Mouse (Mus musculus): Measurements from ENCODE around the gene Cuedc1. TPM values are rescaled to one million over a fixed set of nuclear protein-coding genes. Genes with fewer than 3 reads are reported as not detected.

The Cuedc1 gene
- polyA plus RNA-seq, 1 experiment from 2014 or later: 17.0 TPM

DNA sequence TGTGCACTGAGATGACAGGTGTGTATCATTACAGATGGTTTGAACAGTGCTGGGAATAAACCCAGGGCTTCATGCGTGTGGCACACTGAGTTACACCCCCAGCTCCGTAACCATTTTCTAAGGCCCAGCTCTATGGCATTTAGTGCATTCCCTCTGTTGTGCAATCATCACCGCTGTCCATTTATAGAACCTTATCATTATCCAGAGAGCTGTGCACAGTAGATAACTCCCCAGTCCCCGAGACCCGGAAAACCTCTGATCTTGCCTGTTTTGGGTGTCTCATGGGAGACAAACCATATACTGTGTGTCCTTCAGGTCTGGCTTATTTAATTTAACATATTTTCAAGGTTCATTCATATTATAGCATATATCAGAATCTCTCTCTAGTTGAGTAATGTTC lies 49.5 kb downstream of the Cuedc1 start:
- H3K27ac ChIP-seq (ENCODE audit: low read depth, low read length): no peak overlapping the region
- no peak for ATAC-seq (ENCODE audit: low FRiP score)
- H3K9me3 ChIP-seq (ENCODE audit: control insufficient read depth, low read length): no peaks in the 10 kb centered on the region

DNA sequence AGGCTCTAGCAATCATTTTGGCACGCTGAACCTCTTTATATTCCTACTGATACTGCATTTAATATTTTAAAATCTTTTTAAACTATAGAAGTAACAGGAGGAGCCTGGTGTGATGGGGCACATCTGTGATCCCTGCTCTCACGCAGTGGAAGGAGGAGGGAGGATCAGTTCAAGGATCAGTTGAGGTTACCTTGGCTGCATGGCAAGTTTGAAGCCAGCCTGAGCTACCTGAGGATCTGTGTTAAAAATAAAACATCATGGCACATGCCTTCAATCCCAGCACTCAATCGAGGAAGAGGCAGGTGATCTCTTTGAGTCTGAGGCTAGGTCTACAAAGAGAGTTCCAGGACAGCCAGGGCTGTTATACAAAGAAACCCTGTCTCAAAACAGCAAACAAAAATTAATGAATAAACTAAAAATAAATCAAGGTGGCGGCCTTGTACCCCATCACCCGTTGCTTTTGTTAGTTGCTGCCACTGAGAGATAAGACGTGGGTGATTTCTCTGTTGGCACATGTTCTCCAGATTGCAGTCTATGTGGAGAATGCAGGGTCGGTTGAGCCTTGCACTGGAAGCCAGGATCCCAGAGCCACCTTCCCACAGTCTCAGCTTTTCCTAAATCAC lies 50.3 kb downstream of the Cuedc1 start:
- 59% methylated on average over 7 of the region's 7 CpGs for WGBS
- H3K9me3 ChIP-seq (ENCODE audit: control insufficient read depth, low read length): no peaks in the 10 kb centered on the region
- peaks cover 45% of the 10 kb centered on the region for H3K4me1 ChIP-seq (ENCODE audit: control insufficient read depth, insufficient read depth, low read length)
- H3K4me3 ChIP-seq (ENCODE audit: low read depth, low read length): no peak overlapping the region
- H3K4me2 ChIP-seq: no peak overlapping the region
- no peaks in the 10 kb centered on the region for H3K27me3 ChIP-seq (ENCODE audit: control insufficient read depth, insufficient read depth, low read length)
- H3K27ac ChIP-seq (ENCODE audit: low read depth, low read length): peak overlapping the region; percentile 61; the same call in 1 of the 2 replicates
- DNase-seq (ENCODE audit: low spot score, missing footprints): no peak
- peak overlapping the region; percentile 24; the same call in 1 of the 2 replicates for H3K9ac ChIP-seq (ENCODE audit: low read length)
- no peak for ATAC-seq (ENCODE audit: low FRiP score)
- no peaks in the 10 kb centered on the region; the same call in 1 of the 2 replicates for H3K36me3 ChIP-seq (ENCODE audit: control insufficient read depth, insufficient read depth, low read length)

More for the DNA sequence above, 49.5 kb downstream of the Cuedc1 start:
- Histone ChIP-seq H3K4me2 (no peak overlapping the region), H3K4me1 (ENCODE audit: control insufficient read depth, insufficient read depth, low read length) (peaks cover 42% of the 10 kb centered on the region), H3K4me3 (ENCODE audit: low read depth, low read length) (no peak overlapping the region), H3K27me3 (ENCODE audit: control insufficient read depth, insufficient read depth, low read length) (no peaks in the 10 kb centered on the region), H3K36me3 (ENCODE audit: control insufficient read depth, insufficient read depth, low read length) (no peaks in the 10 kb centered on the region; the same call in 1 of the 2 replicates), H3K9ac (ENCODE audit: low read length) (no peak overlapping the region)
- WGBS: 91% methylated on average over 5 of the region's 5 CpGs
- DNase-seq (ENCODE audit: low spot score, missing footprints): no peak

DNA sequence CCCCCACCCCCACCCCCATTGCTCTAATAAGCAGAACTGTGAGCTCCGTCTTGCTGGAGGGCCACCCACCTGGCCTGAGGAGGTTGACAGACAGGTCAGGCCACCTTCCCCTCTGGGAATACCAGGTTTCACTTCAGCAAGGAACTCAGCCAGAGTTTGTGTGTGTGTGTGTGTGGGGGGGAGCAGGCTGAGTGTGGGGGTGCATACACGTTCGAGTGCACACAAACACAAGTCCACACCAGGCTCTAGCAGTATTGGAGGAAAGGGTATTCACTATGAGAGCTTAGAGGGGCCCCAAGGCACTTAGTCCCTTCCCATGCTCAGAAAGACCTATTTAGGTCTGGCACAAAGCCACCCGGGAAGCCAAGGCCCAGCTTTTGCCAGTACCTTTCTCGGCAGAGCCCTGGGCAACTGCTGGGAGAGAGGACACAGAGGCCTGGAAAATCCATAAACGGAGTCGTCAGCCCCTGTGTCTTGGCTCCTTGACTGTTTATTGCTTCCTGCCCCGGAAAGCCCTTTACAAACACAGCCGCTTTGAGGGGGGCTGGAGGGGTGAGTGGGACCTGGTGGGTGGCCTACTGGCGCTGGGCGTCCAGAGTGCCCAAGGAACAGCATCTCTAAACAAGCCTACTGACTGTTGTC lies 50.9 kb downstream of the Cuedc1 start:
- H3K36me3 ChIP-seq (ENCODE audit: control insufficient read depth, insufficient read depth, low read length): no peaks in the 10 kb centered on the region
- ATAC-seq (ENCODE audit: low FRiP score) (peak; percentile 17; the same call in 1 of the 2 replicates), DNase-seq (ENCODE audit: low spot score, missing footprints) (peak; percentile 92)
- H3K4me3 ChIP-seq (ENCODE audit: low read depth, low read length): no peak overlapping the region
- H3K9me3 ChIP-seq (ENCODE audit: control insufficient read depth, low read length): no peaks in the 10 kb centered on the region
- peak overlapping the region; percentile 61; the same call in 1 of the 2 replicates for H3K27ac ChIP-seq (ENCODE audit: low read depth, low read length)
- no peaks in the 10 kb centered on the region for H3K27me3 ChIP-seq (ENCODE audit: control insufficient read depth, insufficient read depth, low read length)
- 6% methylated on average over 11 of the region's 11 CpGs for WGBS
- peaks cover 45% of the 10 kb centered on the region for H3K4me1 ChIP-seq (ENCODE audit: control insufficient read depth, insufficient read depth, low read length)
- peak overlapping the region; percentile 3; the same call in 1 of the 2 replicates for H3K4me2 ChIP-seq
- H3K9ac ChIP-seq (ENCODE audit: low read length): peak overlapping the region; percentile 24; the same call in 1 of the 2 replicates

DNA sequence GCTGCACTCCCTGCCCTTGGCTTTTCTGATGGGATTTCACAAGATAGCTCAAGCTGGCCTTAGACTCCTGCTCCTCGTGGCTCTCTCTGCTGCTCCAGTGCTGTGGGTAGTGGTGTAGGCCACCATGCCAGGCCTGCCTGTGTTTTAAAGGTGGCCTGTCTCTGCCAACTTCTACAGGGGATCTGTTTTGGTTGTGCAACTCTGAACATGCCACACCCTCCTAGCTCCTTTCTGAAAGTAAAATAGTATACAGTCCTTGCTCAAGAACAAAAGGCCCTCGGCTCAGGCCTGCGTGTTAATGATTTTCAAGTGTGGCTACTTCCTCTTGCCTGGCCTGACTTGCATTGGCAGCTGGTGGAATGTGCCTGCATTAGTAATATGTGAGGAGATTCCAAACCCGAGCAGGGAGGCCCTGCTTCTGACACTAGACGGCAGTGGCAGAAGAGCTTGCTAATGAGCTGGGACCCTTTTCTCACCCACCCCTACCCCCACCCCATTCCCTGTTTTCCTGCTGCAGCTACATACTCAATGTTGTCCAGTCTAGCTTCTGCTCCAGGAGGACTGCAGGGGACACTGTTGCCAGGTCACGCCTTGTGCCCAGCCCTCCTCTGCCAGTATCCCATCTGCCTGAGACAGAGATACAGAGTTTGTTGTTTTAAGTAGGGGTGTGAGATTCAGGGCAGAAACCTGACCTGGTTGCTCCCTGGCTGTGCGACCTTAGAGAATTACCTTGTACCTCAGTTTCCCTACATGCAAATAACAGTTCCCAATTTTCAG lies 53.7 kb downstream of the Cuedc1 start:
- Histone ChIP-seq H3K4me3 (ENCODE audit: low read depth, low read length) (no peak overlapping the region), H3K4me1 (ENCODE audit: control insufficient read depth, insufficient read depth, low read length) (peaks cover 52% of the 10 kb centered on the region), H3K4me2 (no peak overlapping the region), H3K9me3 (ENCODE audit: control insufficient read depth, low read length) (no peaks in the 10 kb centered on the region), H3K27me3 (ENCODE audit: control insufficient read depth, insufficient read depth, low read length) (no peaks in the 10 kb centered on the region), H3K36me3 (ENCODE audit: control insufficient read depth, insufficient read depth, low read length) (no peaks in the 10 kb centered on the region), H3K27ac (ENCODE audit: low read depth, low read length) (peak overlapping the region; percentile 12; the same call in 1 of the 2 replicates), H3K9ac (ENCODE audit: low read length) (peak overlapping the region; percentile 6)
- ATAC-seq (ENCODE audit: low FRiP score) (no peak), DNase-seq (ENCODE audit: low spot score, missing footprints) (no peak)
- 40% methylated on average over 7 of the region's 7 CpGs for WGBS

DNA sequence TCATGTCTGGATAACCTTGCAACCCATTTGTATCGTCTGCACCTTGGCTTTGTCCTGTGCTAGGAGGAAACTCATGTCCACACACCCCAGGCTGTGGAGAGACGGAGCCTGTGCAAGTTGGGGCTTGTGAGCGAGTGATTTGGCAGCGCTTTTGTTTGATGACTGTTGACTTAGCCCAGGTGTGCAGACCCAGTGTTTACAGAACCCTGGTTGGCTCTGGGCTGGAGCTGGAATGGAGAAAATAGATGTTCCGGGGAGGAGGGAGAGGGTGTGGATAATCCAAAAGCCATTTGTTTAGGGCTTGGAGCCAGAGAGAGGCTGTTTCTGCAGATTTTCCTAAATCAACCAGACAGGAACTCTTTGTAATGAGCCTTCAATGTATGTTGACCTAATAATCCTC lies 56.0 kb downstream of the Cuedc1 start:
- H3K4me3 ChIP-seq (ENCODE audit: low read depth, low read length): no peak overlapping the region
- no peak overlapping the region for H3K4me2 ChIP-seq
- ATAC-seq (ENCODE audit: low FRiP score) (no peak), DNase-seq (ENCODE audit: low spot score, missing footprints) (no peak)
- H3K36me3 ChIP-seq (ENCODE audit: control insufficient read depth, insufficient read depth, low read length): no peaks in the 10 kb centered on the region
- no peak overlapping the region for H3K9ac ChIP-seq (ENCODE audit: low read length)
- H3K4me1 ChIP-seq (ENCODE audit: control insufficient read depth, insufficient read depth, low read length): peaks cover 42% of the 10 kb centered on the region
- H3K9me3 ChIP-seq (ENCODE audit: control insufficient read depth, low read length): no peaks in the 10 kb centered on the region
- 75% methylated on average over 5 of the region's 5 CpGs for WGBS
- H3K27me3 ChIP-seq (ENCODE audit: control insufficient read depth, insufficient read depth, low read length): no peaks in the 10 kb centered on the region; the same call in 1 of the 2 replicates
- H3K27ac ChIP-seq (ENCODE audit: low read depth, low read length): peak overlapping the region; percentile 20; the same call in 1 of the 2 replicates

DNA sequence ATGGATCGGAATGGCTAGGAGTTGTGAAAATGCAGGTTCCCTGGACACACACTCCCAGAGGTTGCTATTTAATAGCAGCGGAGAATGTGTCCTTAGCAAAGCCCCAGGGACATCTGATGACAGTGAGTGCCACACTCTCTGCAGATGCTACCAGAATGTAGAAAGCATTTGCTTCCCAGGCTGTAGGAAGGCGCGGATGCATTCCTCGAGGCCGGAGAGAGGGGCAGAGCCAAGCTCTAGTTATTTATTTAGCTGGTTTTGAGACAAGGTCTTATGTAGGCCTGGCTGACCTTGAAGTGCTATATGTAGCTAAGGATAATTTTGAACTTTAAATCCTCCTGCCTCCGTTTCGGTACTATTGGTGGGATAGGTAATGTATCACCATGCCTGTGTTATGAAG lies 56.6 kb downstream of the Cuedc1 start:
- no peak overlapping the region for H3K27ac ChIP-seq (ENCODE audit: low read depth, low read length)
- H3K27me3 ChIP-seq (ENCODE audit: control insufficient read depth, insufficient read depth, low read length): no peaks in the 10 kb centered on the region; the same call in 1 of the 2 replicates
- ATAC-seq (ENCODE audit: low FRiP score) (no peak), DNase-seq (ENCODE audit: low spot score, missing footprints) (no peak)
- H3K36me3 ChIP-seq (ENCODE audit: control insufficient read depth, insufficient read depth, low read length): no peaks in the 10 kb centered on the region
- 81% methylated on average over 8 of the region's 8 CpGs for WGBS
- no peaks in the 10 kb centered on the region for H3K9me3 ChIP-seq (ENCODE audit: control insufficient read depth, low read length)
- H3K9ac ChIP-seq (ENCODE audit: low read length): no peak overlapping the region
- peaks cover 42% of the 10 kb centered on the region for H3K4me1 ChIP-seq (ENCODE audit: control insufficient read depth, insufficient read depth, low read length)
- H3K4me2 ChIP-seq: no peak overlapping the region
- H3K4me3 ChIP-seq (ENCODE audit: low read depth, low read length): no peak overlapping the region

DNA sequence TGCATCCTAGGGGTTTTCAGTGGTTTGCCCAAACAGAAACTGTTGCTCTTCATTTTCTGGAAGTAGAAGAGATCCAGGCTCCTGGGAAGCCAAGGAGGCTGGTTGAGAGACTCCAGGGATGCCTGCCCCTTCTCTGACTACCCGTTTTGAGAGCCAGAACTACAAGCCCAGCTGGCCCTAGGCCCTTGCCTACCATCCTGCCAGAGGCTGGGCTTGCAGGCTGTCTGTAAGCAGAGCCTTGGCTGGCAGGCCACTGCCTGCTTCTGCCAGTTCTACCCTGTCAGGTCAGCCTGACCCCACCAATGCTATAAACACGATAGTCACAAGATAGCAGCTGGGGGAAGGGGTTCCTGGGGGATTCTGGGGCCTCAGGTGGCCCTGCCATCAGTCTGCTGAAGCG lies 57.6 kb downstream of the Cuedc1 start:
- Histone ChIP-seq H3K4me1 (ENCODE audit: control insufficient read depth, insufficient read depth, low read length) (peaks cover 45% of the 10 kb centered on the region), H3K36me3 (ENCODE audit: control insufficient read depth, insufficient read depth, low read length) (no peaks in the 10 kb centered on the region), H3K27ac (ENCODE audit: low read depth, low read length) (no peak overlapping the region), H3K4me3 (ENCODE audit: low read depth, low read length) (no peak overlapping the region), H3K9me3 (ENCODE audit: control insufficient read depth, low read length) (no peaks in the 10 kb centered on the region), H3K27me3 (ENCODE audit: control insufficient read depth, insufficient read depth, low read length) (peaks cover 2% of the 10 kb centered on the region; the same call in 1 of the 2 replicates), H3K4me2 (no peak overlapping the region), H3K9ac (ENCODE audit: low read length) (no peak overlapping the region)
- WGBS: 69% methylated on average over 3 of the region's 3 CpGs
- DNase-seq (ENCODE audit: low spot score, missing footprints) (no peak), ATAC-seq (ENCODE audit: low FRiP score) (no peak)

DNA sequence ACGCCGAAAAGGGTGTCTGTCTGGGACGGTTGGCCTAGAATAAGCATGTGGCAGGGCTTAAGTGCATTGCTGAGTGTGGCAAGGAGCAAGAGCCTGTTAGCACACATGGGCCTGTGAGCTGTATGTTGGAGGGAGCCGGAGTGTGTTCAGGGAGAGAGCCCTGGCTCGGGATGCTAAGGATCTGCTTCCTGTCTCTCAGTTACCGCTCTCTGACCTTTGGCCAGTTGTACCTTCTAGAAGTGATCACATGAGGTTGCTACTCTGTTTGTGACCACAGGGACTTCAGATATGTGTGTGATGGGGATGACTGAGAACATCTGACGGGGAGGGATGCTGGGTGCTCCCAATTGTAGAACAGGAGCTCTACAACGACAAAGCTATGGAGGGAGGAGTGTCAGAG lies 58.1 kb downstream of the Cuedc1 start:
- 68% methylated on average over 8 of the region's 8 CpGs for WGBS
- H3K4me3 ChIP-seq (ENCODE audit: low read depth, low read length): no peak overlapping the region
- no peak for DNase-seq (ENCODE audit: low spot score, missing footprints)
- no peak overlapping the region for H3K4me2 ChIP-seq
- H3K36me3 ChIP-seq (ENCODE audit: control insufficient read depth, insufficient read depth, low read length): no peaks in the 10 kb centered on the region
- H3K9me3 ChIP-seq (ENCODE audit: control insufficient read depth, low read length): no peaks in the 10 kb centered on the region
- H3K27me3 ChIP-seq (ENCODE audit: control insufficient read depth, insufficient read depth, low read length): peaks cover 2% of the 10 kb centered on the region; the same call in 1 of the 2 replicates
- H3K9ac ChIP-seq (ENCODE audit: low read length): peak overlapping the region; percentile 5; the same call in 1 of the 2 replicates
- peaks cover 50% of the 10 kb centered on the region for H3K4me1 ChIP-seq (ENCODE audit: control insufficient read depth, insufficient read depth, low read length)
- ATAC-seq (ENCODE audit: low FRiP score): no peak
- H3K27ac ChIP-seq (ENCODE audit: low read depth, low read length): 0 out of 2 replicates have a peak overlapping the region, but pooled peaks have one; percentile 14

Data from midbrain, embryonic 11.5 days (tissue).